Mouse (Mus musculus): Measurements from ENCODE around the gene Col9a2. TPM values are rescaled to one million over a fixed set of nuclear protein-coding genes. Genes with fewer than 3 reads are reported as not detected.
A peak's percentile ranks its signal among the peaks of the same experiment; 100 is the strongest.

Col9a2 gene
- polyA plus RNA-seq, 1 experiment from 2014 or later = 7.9 TPM

DNA sequence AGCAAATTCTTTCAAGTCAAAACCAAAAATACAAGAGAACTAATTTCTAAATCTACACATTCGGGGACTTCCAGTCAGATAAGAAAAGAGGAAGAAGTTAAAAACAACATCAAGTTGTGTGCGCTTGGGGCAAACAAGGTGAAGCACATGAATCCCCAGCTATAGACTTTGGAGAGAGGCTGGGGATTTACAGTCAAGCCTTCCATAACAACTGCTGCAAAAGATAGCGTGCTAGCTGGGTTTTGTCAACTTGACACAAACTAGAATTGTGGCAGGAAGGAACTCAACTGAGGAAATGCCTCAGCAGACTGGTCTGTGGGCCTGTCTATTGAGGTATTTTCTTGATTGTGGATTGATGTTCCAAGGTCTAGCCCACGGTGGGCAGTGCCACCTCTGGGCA, 34.5 kb upstream of the Col9a2 start:
- WGBS = 82% methylated on average over 4 of the region's 4 CpGs
- H3K4me3 ChIP-seq (ENCODE audit: low read depth, low read length) = no peak overlapping the region
- no peaks in the 10 kb centered on the region for H3K9me3 ChIP-seq (ENCODE audit: control insufficient read depth, low read length)
- DNase-seq (ENCODE audit: low spot score) (no peak), ATAC-seq (ENCODE audit: low FRiP score) (no peak)
- no peak overlapping the region for H3K4me2 ChIP-seq (replicated peaks; ENCODE audit: low read depth, low read length)
- H3K36me3 ChIP-seq (ENCODE audit: control insufficient read depth, insufficient read depth, low read length) = no peaks in the 10 kb centered on the region
- no peak overlapping the region for H3K27ac ChIP-seq (ENCODE audit: low read depth, low read length)
- no peak overlapping the region for H3K9ac ChIP-seq (ENCODE audit: low read depth, low read length)
- H3K4me1 ChIP-seq (replicated peaks; ENCODE audit: control insufficient read depth, insufficient read depth, low read length) = peaks cover 3% of the 10 kb centered on the region
- no peaks in the 10 kb centered on the region for H3K27me3 ChIP-seq (ENCODE audit: control insufficient read depth, insufficient read depth, low read length)

DNA sequence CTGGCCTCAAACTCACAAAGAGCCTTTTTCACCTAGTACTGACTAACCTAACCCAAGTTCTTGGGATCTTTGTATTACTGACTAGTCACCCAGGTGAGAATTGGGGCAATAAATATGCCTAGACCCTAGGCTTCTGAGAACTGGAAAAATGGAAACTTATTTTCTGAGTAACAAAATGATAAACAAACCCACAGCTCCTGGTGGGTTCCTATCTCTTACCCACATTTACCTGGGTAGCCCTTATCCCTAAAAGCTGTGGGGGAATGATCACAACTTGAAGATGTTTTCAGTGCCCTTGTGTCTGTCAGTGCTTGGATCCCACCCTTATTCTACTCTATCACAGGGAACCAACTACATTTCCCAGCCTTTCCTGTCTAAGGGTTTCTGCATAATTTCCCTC, 32.2 kb upstream of the Col9a2 start:
- no peak for DNase-seq (ENCODE audit: low spot score)
- Histone ChIP-seq H3K27me3 (ENCODE audit: control insufficient read depth, insufficient read depth, low read length) (no peaks in the 10 kb centered on the region), H3K4me1 (replicated peaks; ENCODE audit: control insufficient read depth, insufficient read depth, low read length) (peaks cover 3% of the 10 kb centered on the region), H3K36me3 (ENCODE audit: control insufficient read depth, insufficient read depth, low read length) (no peaks in the 10 kb centered on the region), H3K27ac (ENCODE audit: low read depth, low read length) (no peak overlapping the region), H3K4me2 (replicated peaks; ENCODE audit: low read depth, low read length) (no peak overlapping the region), H3K9ac (ENCODE audit: low read depth, low read length) (no peak overlapping the region), H3K9me3 (ENCODE audit: control insufficient read depth, low read length) (no peaks in the 10 kb centered on the region), H3K4me3 (ENCODE audit: low read depth, low read length) (no peak overlapping the region)
- ATAC-seq (ENCODE audit: low FRiP score) = no peak

DNA sequence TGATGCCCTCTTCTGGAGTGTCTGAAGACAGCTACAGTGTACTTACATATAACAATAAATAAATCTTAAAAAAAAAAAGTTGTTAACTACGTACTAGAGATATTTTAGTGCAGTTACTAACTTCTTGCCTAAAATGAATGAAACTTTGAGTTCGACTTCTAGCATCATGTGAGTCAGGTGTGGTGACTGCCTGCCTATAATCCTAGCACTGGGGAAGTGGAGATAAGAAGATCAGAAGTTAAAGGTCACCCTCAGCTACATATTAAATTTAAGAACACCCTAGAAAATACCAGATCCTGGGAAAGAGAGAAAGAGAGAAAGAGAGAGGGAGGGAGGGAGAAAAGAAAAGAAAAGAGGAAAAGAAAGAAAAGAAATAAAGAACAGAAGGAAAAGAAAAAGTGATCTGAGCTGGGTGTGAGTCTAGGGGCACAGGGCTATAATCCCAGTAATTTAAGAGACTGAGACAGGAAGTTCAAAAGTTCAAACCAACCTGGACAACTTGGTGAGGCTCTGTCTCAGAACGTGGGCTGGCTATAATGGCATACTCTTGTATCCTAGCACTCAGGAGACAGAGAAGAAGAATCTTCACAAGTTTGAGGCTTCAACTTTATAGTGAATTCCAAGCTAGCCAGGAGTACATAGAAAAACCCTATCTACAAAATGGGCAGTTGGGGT, 31.0 kb upstream of the Col9a2 start:
- DNase-seq (ENCODE audit: low spot score) (no peak), ATAC-seq (ENCODE audit: low FRiP score) (no peak)
- 85% methylated on average over 3 of the region's 3 CpGs for WGBS

DNA sequence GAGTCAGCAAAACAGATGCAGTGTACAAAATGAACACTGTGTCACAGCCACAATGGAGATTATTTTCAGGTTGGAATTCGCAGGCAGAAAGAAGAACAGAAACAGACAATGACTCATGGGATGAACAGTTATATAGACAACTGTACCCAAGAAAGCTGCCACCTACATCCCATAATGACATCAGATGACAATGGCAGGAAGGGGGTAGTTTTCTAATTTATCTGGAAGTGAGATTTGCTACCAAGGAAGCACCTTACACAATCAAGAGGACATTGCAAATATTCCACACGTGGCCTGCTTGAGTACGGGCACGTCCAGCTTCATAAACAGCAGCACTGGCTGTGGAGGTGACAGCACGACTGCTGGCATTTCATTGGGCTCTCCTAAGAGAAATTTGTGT, 30.0 kb upstream of the Col9a2 start:
- Histone ChIP-seq H3K27me3 (ENCODE audit: control insufficient read depth, insufficient read depth, low read length) (no peaks in the 10 kb centered on the region), H3K4me1 (replicated peaks; ENCODE audit: control insufficient read depth, insufficient read depth, low read length) (no peaks in the 10 kb centered on the region), H3K27ac (ENCODE audit: low read depth, low read length) (no peak overlapping the region), H3K9ac (ENCODE audit: low read depth, low read length) (no peak overlapping the region), H3K4me2 (replicated peaks; ENCODE audit: low read depth, low read length) (no peak overlapping the region), H3K4me3 (ENCODE audit: low read depth, low read length) (no peak overlapping the region), H3K36me3 (ENCODE audit: control insufficient read depth, insufficient read depth, low read length) (no peaks in the 10 kb centered on the region), H3K9me3 (ENCODE audit: control insufficient read depth, low read length) (no peaks in the 10 kb centered on the region)
- ATAC-seq (ENCODE audit: low FRiP score) (no peak), DNase-seq (ENCODE audit: low spot score) (no peak)
- WGBS = 84% methylated on average over 5 of the region's 5 CpGs

More for the DNA sequence above, 31.0 kb upstream of the Col9a2 start:
- Histone ChIP-seq H3K27me3 (ENCODE audit: control insufficient read depth, insufficient read depth, low read length) (no peaks in the 10 kb centered on the region), H3K36me3 (ENCODE audit: control insufficient read depth, insufficient read depth, low read length) (no peaks in the 10 kb centered on the region), H3K27ac (ENCODE audit: low read depth, low read length) (no peak overlapping the region), H3K4me1 (replicated peaks; ENCODE audit: control insufficient read depth, insufficient read depth, low read length) (peaks cover 3% of the 10 kb centered on the region), H3K4me3 (ENCODE audit: low read depth, low read length) (no peak overlapping the region), H3K9me3 (ENCODE audit: control insufficient read depth, low read length) (no peaks in the 10 kb centered on the region), H3K4me2 (replicated peaks; ENCODE audit: low read depth, low read length) (no peak overlapping the region), H3K9ac (ENCODE audit: low read depth, low read length) (no peak overlapping the region)

DNA sequence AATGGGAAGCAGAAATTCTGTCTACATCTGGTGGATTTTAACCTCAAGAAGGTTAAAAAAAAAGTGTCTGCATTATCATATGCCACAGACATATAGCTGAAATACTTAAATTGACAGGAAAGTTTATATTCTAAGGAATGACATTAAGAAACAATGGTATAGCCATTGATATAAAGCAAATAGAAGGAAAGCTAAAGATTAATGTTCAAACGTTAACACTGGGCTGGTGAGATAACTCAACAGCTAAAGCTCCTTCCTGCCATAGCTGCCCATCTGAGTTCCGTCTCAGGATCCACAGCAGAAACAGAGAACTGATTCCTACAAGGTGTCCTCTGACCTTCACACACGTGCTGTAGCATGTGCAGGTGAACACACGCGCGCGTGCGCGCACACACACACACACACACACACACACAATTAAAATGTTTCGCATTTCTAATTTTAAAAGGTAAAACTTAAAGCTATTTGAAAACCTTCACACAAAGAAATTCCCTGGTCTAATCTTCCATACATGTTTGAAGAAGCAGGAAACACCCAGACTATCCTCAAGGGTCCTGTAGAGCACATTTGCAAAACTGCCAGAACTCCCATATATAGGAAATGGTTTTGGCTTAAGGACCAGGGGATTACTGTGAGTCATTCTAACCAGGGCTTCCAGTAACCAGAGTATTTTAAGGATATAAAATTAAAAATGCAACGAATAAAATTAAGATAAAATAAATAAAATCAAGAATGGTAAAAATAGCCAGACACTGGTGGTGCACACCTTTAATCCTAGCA, 28.2 kb upstream of the Col9a2 start:
- Histone ChIP-seq H3K4me2 (replicated peaks; ENCODE audit: low read depth, low read length) (no peak overlapping the region), H3K27ac (ENCODE audit: low read depth, low read length) (no peak overlapping the region), H3K9ac (ENCODE audit: low read depth, low read length) (no peak overlapping the region), H3K4me3 (ENCODE audit: low read depth, low read length) (no peak overlapping the region), H3K36me3 (ENCODE audit: control insufficient read depth, insufficient read depth, low read length) (no peaks in the 10 kb centered on the region), H3K27me3 (ENCODE audit: control insufficient read depth, insufficient read depth, low read length) (no peaks in the 10 kb centered on the region), H3K9me3 (ENCODE audit: control insufficient read depth, low read length) (no peaks in the 10 kb centered on the region), H3K4me1 (replicated peaks; ENCODE audit: control insufficient read depth, insufficient read depth, low read length) (no peaks in the 10 kb centered on the region)
- 85% methylated on average over 11 of the region's 11 CpGs for WGBS
- no peak for ATAC-seq (ENCODE audit: low FRiP score)
- DNase-seq (ENCODE audit: low spot score) = no peak

DNA sequence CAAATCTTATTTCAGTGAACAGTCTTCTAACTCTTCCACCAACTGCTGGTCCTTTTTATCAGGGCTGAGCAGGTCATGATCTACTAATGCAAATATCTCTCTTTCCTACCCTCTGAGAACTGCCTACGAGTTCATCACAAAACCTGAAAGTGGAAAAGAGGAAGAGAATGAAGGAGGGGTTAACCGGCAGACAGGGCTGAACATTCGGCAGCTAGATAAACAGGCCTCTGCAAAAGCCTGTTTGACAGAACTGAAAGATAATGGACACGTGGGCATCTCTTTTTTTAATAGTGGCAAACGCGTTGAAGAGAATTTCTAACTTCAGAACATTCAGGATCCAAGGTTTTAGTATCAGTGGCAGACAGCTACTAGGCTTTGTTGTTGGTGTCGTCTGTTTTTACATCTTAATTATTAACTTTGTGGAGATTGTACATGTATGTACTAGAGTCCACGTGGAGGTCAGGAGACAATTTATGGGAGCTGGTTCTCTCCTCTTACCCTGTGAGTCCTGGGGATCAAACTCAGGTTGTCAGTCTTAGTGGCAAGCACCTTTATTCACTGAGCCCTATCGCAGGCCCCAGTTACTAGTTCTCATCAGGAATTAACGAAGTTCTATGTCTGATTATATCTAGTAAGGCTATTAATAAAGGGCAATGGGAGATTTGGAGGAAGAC, 24.5 kb upstream of the Col9a2 start:
- Histone ChIP-seq H3K9ac (ENCODE audit: low read depth, low read length) (no peak overlapping the region), H3K9me3 (ENCODE audit: control insufficient read depth, low read length) (no peaks in the 10 kb centered on the region), H3K27me3 (ENCODE audit: control insufficient read depth, insufficient read depth, low read length) (no peaks in the 10 kb centered on the region), H3K4me3 (ENCODE audit: low read depth, low read length) (no peak overlapping the region), H3K27ac (ENCODE audit: low read depth, low read length) (no peak overlapping the region), H3K36me3 (ENCODE audit: control insufficient read depth, insufficient read depth, low read length) (no peaks in the 10 kb centered on the region), H3K4me2 (replicated peaks; ENCODE audit: low read depth, low read length) (no peak overlapping the region), H3K4me1 (replicated peaks; ENCODE audit: control insufficient read depth, insufficient read depth, low read length) (no peaks in the 10 kb centered on the region)
- DNase-seq (ENCODE audit: low spot score) (no peak), ATAC-seq (ENCODE audit: low FRiP score) (no peak)
- 85% methylated on average over 10 of the region's 10 CpGs for WGBS

DNA sequence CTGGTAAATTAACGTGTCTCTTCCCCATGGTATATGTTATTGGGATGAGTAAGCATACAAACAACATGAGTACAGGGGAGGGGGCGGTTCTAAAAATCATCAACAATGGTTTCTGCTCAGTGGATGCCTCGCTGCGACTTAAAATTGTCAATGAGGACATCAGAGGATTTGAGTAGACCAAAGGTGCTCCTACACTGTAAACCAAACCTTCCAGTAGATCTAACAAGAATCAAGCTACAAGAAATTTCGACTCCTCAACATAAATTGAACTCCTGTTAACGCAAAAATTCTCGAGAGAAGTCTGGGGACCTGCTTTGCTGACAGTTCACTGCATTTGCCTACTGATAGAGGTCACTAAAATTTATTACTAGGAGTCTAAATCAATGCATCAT, 23.9 kb upstream of the Col9a2 start:
- Histone ChIP-seq H3K36me3 (ENCODE audit: control insufficient read depth, insufficient read depth, low read length) (no peaks in the 10 kb centered on the region), H3K4me3 (ENCODE audit: low read depth, low read length) (no peak overlapping the region), H3K27ac (ENCODE audit: low read depth, low read length) (no peak overlapping the region), H3K4me2 (replicated peaks; ENCODE audit: low read depth, low read length) (no peak overlapping the region), H3K27me3 (ENCODE audit: control insufficient read depth, insufficient read depth, low read length) (no peaks in the 10 kb centered on the region), H3K9ac (ENCODE audit: low read depth, low read length) (no peak overlapping the region), H3K9me3 (ENCODE audit: control insufficient read depth, low read length) (no peaks in the 10 kb centered on the region), H3K4me1 (replicated peaks; ENCODE audit: control insufficient read depth, insufficient read depth, low read length) (no peaks in the 10 kb centered on the region)
- 85% methylated on average over 7 of the region's 7 CpGs for WGBS
- DNase-seq (ENCODE audit: low spot score) (no peak), ATAC-seq (ENCODE audit: low FRiP score) (no peak)

DNA sequence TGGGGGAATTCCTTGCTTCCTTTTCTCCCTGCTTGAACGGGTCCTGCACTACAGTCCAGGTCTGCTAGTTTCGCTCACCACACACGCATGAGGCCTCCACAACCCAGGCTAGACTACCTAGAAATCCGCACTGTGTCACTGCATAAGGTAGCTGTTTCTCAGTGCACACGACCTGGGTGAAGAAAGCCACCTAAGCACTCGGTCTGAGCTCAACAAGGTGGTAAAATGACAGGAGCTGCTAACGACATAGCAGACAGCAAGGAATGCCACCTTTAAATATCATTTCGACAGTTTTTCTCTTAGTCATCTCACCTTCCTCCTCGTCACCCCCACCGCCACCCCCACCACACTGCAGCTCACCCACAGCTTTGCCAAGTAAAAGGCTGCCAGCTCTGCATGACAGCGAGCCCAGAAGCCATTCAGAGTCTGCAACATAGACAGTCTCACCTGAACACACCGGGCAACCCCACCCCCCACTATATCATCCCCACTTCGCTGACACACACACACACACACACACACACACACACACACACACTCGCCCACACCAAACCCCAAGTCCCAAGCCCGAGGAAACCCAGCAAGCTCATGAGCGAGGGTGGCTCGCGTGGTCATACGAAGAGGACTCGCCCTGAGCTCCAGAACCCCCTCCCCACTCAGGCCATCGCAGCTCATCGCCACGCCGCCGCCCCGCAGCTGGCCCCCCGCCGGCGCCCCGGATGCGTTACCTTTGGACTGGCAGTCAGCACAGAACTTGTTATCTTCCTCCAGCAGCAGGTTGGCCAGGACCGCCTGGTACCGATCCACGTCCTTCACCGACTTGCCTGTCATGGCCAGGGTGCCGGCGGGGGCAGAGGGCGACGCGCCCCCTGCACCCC, 22.9 kb upstream of the Col9a2 start:
- Histone ChIP-seq H3K4me2 (replicated peaks; ENCODE audit: low read depth, low read length) (peak overlapping the region; percentile 91), H3K4me1 (replicated peaks; ENCODE audit: control insufficient read depth, insufficient read depth, low read length) (no peaks in the 10 kb centered on the region), H3K4me3 (ENCODE audit: low read depth, low read length) (peak overlapping the region; percentile 95), H3K27me3 (ENCODE audit: control insufficient read depth, insufficient read depth, low read length) (no peaks in the 10 kb centered on the region), H3K9me3 (ENCODE audit: control insufficient read depth, low read length) (no peaks in the 10 kb centered on the region), H3K36me3 (ENCODE audit: control insufficient read depth, insufficient read depth, low read length) (no peaks in the 10 kb centered on the region), H3K9ac (ENCODE audit: low read depth, low read length) (peak overlapping the region; percentile 91), H3K27ac (ENCODE audit: low read depth, low read length) (peak overlapping the region; percentile 77)
- peak; percentile 41 for DNase-seq (ENCODE audit: low spot score)
- 8% methylated on average over 36 of the region's 40 CpGs for WGBS
- ATAC-seq (ENCODE audit: low FRiP score) = peak; percentile 25

Data from hindbrain, embryonic 11.5 days (tissue).